Mouse (Mus musculus) MEL (cell line): ENCODE measurements around the gene Cpeb3. TPM values are rescaled to one million over a fixed set of nuclear protein-coding genes. Genes with fewer than 3 reads are reported as not detected.

Experiments used
- BHLHE40 ChIP-seq: IDR thresholded peaks from 2 replicates; pipeline ENCODE4 v1.6.1; 2012; ENCODE audit warnings: low read depth, mild to moderate bottlenecking, inconsistent platforms, low read length, improper control_type of control experiment, borderline replicate concordance
- CHD1 ChIP-seq: IDR thresholded peaks from 2 replicates; pipeline ENCODE4 v1.6.1; 2012; ENCODE audit warnings: low read depth, mild to moderate bottlenecking, inconsistent platforms, low read length, improper control_type of control experiment
- CHD2 ChIP-seq: IDR thresholded peaks from 2 replicates; pipeline ENCODE4 v1.6.1; 2011; ENCODE audit warnings: low read length, improper control_type of control experiment
- CTCF ChIP-seq, 3 experiments: IDR thresholded peaks in 2 of 3; conservative IDR thresholded peaks in 1 of 3; 2 replicates each; pipeline ENCODE4 v1.5.1; 2011 to 2012; ENCODE audit warnings: low read length in 3 of 3, low read depth in 2 of 3, mild to moderate bottlenecking in 2 of 3, improper control_type of control experiment in 1 of 3, inconsistent platforms in 1 of 3, mixed read lengths in 1 of 3, moderate library complexity in 1 of 3; ENCODE audit not compliant: control insufficient read depth in 1 of 3, insufficient read depth in 1 of 3, poor library complexity in 1 of 3, severe bottlenecking in 1 of 3
- ELF1 ChIP-seq: IDR thresholded peaks from 2 replicates; pipeline ENCODE4 v1.6.1; 2014; ENCODE audit warnings: low read depth, mild to moderate bottlenecking, inconsistent platforms, low read length, improper control_type of control experiment, moderate library complexity
- GABPA ChIP-seq: IDR thresholded peaks from 2 replicates; pipeline ENCODE4 v1.6.1; 2012; ENCODE audit warnings: low read depth, mild to moderate bottlenecking, inconsistent platforms, low read length, improper control_type of control experiment, moderate library complexity
- KAT2A ChIP-seq: conservative IDR thresholded peaks from 2 replicates; pipeline ENCODE4 v1.6.1; 2012; ENCODE audit warnings: low read depth, low read length, improper control_type of control experiment, inconsistent platforms
- MAFK ChIP-seq: IDR thresholded peaks from 2 replicates; pipeline ENCODE4 v1.6.1; 2011; ENCODE audit warnings: low read depth, mild to moderate bottlenecking, low read length, improper control_type of control experiment, borderline replicate concordance
- MEF2A ChIP-seq: IDR thresholded peaks from 2 replicates; pipeline ENCODE4 v1.6.1; 2014; ENCODE audit warnings: low read depth, mild to moderate bottlenecking, inconsistent platforms, low read length, improper control_type of control experiment; ENCODE audit not compliant: poor library complexity, insufficient replicate concordance, severe bottlenecking; ENCODE audit errors: extremely low read depth
- MYB ChIP-seq: IDR thresholded peaks from 2 replicates; pipeline ENCODE4 v1.6.1; 2011; ENCODE audit warnings: mild to moderate bottlenecking, low read depth, low read length, improper control_type of control experiment
- MYC ChIP-seq: IDR thresholded peaks from 2 replicates; pipeline ENCODE4 v1.6.1; 2011; ENCODE audit warnings: low read depth, mild to moderate bottlenecking, low read length, improper control_type of control experiment, moderate library complexity
- NELFE ChIP-seq: IDR thresholded peaks from 2 replicates; pipeline ENCODE4 v1.6.1; 2011; ENCODE audit warnings: low read depth, low read length, improper control_type of control experiment
- NRF1 ChIP-seq: IDR thresholded peaks from 2 replicates; pipeline ENCODE4 v1.6.1; 2014; ENCODE audit warnings: low read depth, mild to moderate bottlenecking, inconsistent platforms, low read length, improper control_type of control experiment, moderate library complexity; ENCODE audit not compliant: poor library complexity, insufficient read depth, severe bottlenecking
- POLR2A ChIP-seq, 2 experiments: IDR thresholded peaks; 2 replicates each; pipeline ENCODE4 v1.6.1; 2011 to 2012; ENCODE audit warnings: low read length in 2 of 2, mild to moderate bottlenecking in 2 of 2, control low read depth in 1 of 2, improper control_type of control experiment in 1 of 2, low read depth in 1 of 2, moderate library complexity in 1 of 2; ENCODE audit not compliant: control insufficient read depth in 1 of 2, insufficient read depth in 1 of 2, poor library complexity in 1 of 2
- POLR2AphosphoS5 ChIP-seq: IDR thresholded peaks from 2 replicates; pipeline ENCODE4 v1.6.1; 2012; ENCODE audit warnings: low read depth, borderline replicate concordance, mild to moderate bottlenecking, inconsistent platforms, low read length, moderate library complexity, mixed read lengths
- RAD21 ChIP-seq: IDR thresholded peaks from 2 replicates; pipeline ENCODE4 v1.6.1; 2011; ENCODE audit warnings: mild to moderate bottlenecking, low read depth, low read length, improper control_type of control experiment
- RCOR1 ChIP-seq: IDR thresholded peaks from 2 replicates; pipeline ENCODE4 v1.6.1; 2012; ENCODE audit warnings: low read depth, mild to moderate bottlenecking, inconsistent platforms, low read length, improper control_type of control experiment
- SIN3A ChIP-seq: IDR thresholded peaks from 2 replicates; pipeline ENCODE4 v1.6.1; 2012; ENCODE audit warnings: low read length, improper control_type of control experiment, inconsistent platforms
- SMC3 ChIP-seq: IDR thresholded peaks from 2 replicates; pipeline ENCODE4 v1.6.1; 2011; ENCODE audit warnings: low read depth, low read length, improper control_type of control experiment
- TAL1 ChIP-seq: IDR thresholded peaks from 2 replicates; pipeline ENCODE4 v1.6.1; 2012; ENCODE audit warnings: mild to moderate bottlenecking, inconsistent platforms, low read length, moderate library complexity, mixed read lengths
- TBP ChIP-seq: IDR thresholded peaks from 2 replicates; pipeline ENCODE4 v1.8.0; 2011; ENCODE audit warnings: low read depth, low read length, improper control_type of control experiment
- UBTF ChIP-seq: IDR thresholded peaks from 2 replicates; pipeline ENCODE4 v1.6.1; 2012; ENCODE audit warnings: low read depth, mild to moderate bottlenecking, inconsistent platforms, low read length, improper control_type of control experiment, moderate library complexity, borderline replicate concordance; ENCODE audit not compliant: insufficient read depth
- USF2 ChIP-seq, 2 experiments: IDR thresholded peaks; 2 replicates each; pipeline ENCODE4 v1.6.1; 2011 to 2012; ENCODE audit warnings: improper control_type of control experiment in 2 of 2, low read length in 2 of 2, borderline replicate concordance in 1 of 2, inconsistent platforms in 1 of 2, low read depth in 1 of 2, mild to moderate bottlenecking in 1 of 2; ENCODE audit not compliant: insufficient read depth in 1 of 2
- ZNF384 ChIP-seq: IDR thresholded peaks from 2 replicates; pipeline ENCODE4 v1.6.1; 2012; ENCODE audit warnings: low read depth, mild to moderate bottlenecking, inconsistent platforms, low read length, improper control_type of control experiment
- polyA plus RNA-seq, 2 experiments: library from polyadenylated mRNA; stranded (reverse) in 1 of 2; unstranded in 1 of 2; fragments of >175 nt in 1 of 2; fragments of >200 nt in 1 of 2; gene quantifications; 2 replicates each; pipeline versions ENCODE4 v1.2.1 to v1.2.4; 2012; ENCODE audit warnings: low replicate concordance in 2 of 2, low read depth in 1 of 2; ENCODE audit not compliant: insufficient read length in 2 of 2, insufficient read depth in 1 of 2, missing spikeins in 1 of 2
- total RNA-seq: library from RNA; depleted of rRNA; stranded (reverse); fragments of 300-350 nt; gene quantifications from 2 replicates; pipeline ENCODE4 v1.2.3, GENCODE M21; 2012

The Cpeb3 gene
- total and polyA plus RNA-seq, 3 experiments = 0.35 to 0.93 TPM; not detected in 1

GRCm38 (mm10) chr19:37207303-37208175 lies 862 bp downstream of the Cpeb3 start, which contains the start of gene March5 (continued):
- TF ChIP-seq USF2 (IDR thresholded peaks at IDR 0.05; ENCODE audit: borderline replicate concordance in 1 of 2, insufficient read depth in 1 of 2, low read depth in 1 of 2, low read length in 2 of 2) (no peak), RAD21 (no peak), POLR2A (IDR thresholded peaks at IDR 0.05; ENCODE audit: control insufficient read depth in 1 of 2, insufficient read depth in 1 of 2, low read depth in 1 of 2, low read length in 2 of 2, poor library complexity in 1 of 2) (peak; percentile 53 to 62; a peak in 3 of 4 replicates), GABPA (peak; percentile 13; the same call in 1 of the 2 replicates), MAFK (no peak), NELFE (peak; percentile 66), TAL1 (no peak), BHLHE40 (no peak), UBTF (peak; percentile 94), KAT2A (peak; percentile 84; the same call in 1 of the 2 replicates), MYB (no peak), NRF1 (peak; percentile 74), ZNF384 (no peak; the same call in 1 of the 2 replicates), CHD1 (0 out of 2 replicates have a peak, but pooled peaks have one; percentile 43), POLR2AphosphoS5 (no peak), CHD2 (no peak), CTCF (IDR thresholded peaks at IDR 0.05 in 2 of 3, conservative IDR thresholded peaks at IDR 0.05 in 1 of 3; ENCODE audit: control insufficient read depth in 1 of 3, insufficient read depth in 1 of 3, low read depth in 2 of 3, low read length in 3 of 3, poor library complexity in 1 of 3, severe bottlenecking in 1 of 3) (no peak; a peak in 1 of 6 replicates), MEF2A (0 out of 2 replicates have a peak, but pooled peaks have one; percentile 21), MYC (no peak), SIN3A (no peak; the same call in 1 of the 2 replicates), SMC3 (no peak), TBP (no peak), RCOR1 (no peak), ELF1 (0 out of 2 replicates have a peak, but pooled peaks have one; percentile 43)
- TF ChIP-seq, all 39 proteins: peak for 14
